Mouse (Mus musculus) testis, adult 2 months (tissue): Measurements from ENCODE around the gene Tbxas1.

ENCODE experiments used
- CTCF ChIP-seq: fragments of 200-500 bp; IDR thresholded peaks from 2 replicates; pipeline ENCODE4 v1.5.1; 2012; ENCODE audit warnings: low read depth, mild to moderate bottlenecking, inconsistent platforms, low read length, moderate library complexity; ENCODE audit not compliant: control insufficient read depth, insufficient read depth, insufficient replicate concordance
- POLR2A ChIP-seq: fragments of 200-500 bp; IDR thresholded peaks from 2 replicates; pipeline ENCODE4 v1.6.1; 2012; ENCODE audit warnings: low read depth, mild to moderate bottlenecking, inconsistent platforms, low read length, moderate library complexity; ENCODE audit not compliant: control insufficient read depth

DNA sequence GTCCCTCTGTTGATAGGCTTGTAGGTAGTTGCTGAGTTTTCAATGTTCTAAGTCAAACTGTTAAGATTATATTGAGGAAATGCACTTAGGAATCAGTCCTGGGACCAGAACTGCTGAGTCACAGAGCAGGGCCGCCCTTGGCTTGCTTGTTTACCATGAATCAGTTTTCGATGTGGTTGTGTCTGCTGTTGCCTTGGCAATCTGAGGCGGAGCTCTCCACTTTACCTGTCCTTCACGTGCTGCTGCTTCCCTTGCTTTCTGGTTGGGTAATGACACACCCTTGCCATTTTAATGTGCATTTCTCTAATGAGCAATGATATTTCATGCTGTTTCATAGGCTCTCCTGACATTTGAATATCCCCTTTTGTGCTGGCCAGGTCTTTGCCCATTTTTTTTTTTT, 116.8 kb downstream of the Tbxas1 start:
- no peak for TF ChIP-seq CTCF
- TF ChIP-seq POLR2A: no peak
